Mouse (Mus musculus): ENCODE data around the gene P2rx7. TPM values are rescaled to one million over a fixed set of nuclear protein-coding genes. Genes with fewer than 3 reads are reported as not detected.
A peak's percentile ranks its signal among the peaks of the same experiment; 100 is the strongest.

Gene P2rx7
- polyA plus RNA-seq, 2 experiments from 2014 or later, result 64.6 to 103 TPM

DNA sequence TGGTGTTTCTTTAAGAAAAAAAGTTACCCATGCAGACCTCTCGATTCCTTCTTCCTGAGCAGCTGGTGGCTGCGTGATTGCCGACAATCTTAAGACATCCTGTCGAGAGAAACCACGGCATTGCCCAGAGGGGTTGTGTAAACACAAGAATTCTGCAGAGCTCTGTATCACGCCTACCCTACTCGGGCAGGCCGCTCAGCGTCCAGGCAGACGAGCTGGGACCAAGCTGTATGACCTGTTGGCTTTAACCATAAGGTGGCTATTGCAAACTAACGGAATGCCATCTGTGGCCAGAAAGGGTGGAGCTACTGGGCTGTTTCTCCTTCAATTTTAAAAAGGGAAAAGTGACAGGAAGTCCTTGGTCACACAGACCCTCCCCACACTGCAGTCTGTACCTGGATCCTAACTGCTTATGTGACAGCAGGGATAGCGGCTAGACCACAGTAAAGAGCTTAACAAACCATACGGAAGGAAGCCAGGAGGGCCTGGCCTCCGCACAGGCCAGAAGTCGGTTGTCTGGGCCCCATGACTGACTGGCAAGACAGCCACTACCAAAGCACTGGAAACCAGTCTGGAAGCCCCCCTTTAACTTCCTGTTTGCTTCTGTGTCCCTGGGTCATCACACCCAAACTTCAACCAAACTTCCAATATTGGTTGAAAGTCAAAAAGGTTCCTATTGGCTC is 88.4 kb downstream of the P2rx7 start:
- ATAC-seq, result peak; percentile 65

DNA sequence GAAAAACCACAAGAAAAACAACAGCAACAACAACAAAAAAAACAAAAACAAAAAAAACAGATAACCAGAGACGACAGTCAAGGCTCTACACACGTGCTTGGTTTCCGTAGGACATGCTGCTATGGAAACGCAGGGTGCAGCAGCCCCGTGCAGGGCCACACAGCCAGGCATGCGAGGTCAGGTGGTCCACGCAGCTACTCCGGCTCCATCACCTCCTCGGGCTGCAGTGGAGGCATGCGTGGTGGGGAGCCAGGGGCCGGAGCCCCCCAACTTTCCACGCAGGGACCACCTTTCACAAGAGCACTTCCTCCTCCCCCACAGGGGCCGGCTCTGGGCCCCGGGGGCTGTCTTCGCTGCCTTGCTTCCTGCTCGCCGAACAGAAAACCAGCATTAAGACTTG is 90.2 kb downstream of the P2rx7 start:
- ATAC-seq, result peak; percentile 56

DNA sequence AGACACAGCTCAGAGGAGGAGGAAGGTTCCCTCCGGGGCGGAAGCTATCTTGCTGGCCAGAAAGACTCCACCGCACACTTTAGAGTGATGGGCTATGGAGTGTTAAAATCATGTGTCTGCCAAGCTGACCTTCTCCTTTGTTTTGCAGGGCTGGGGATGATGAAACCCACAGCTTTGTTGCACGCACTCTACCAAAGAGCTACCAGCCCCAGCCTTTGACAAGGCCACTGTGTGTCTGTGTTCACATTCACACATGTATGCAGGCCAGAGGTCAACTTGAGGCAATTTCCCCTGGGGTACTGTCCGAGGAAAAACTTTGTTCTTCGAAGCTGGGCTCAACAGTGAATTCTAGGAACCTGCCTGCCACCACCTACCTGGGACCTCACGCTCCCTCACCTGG is 92.1 kb downstream of the P2rx7 start:
- no peak for ATAC-seq

DNA sequence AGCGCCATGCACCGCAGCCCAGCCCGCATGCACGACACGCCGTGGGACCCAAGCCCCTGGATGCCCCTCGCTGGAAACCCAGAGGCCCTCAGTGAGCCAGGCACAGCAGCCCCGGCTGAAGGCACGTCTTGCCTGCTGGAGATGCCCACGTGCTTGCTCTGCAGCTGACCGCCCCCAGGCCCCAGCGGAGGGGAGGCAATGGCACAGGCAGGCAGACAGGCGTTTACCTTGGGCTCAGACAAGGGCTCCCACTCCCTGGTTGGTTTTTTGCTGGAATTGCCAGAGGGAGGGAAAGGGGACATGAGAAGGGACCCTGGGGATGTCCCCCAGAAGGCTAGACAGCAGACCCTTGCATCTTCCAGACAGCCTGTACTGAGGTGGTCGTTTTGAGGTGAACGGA is 93.0 kb downstream of the P2rx7 start:
- ATAC-seq, result no peak

Other genes with a start within 250 kb of the P2rx7 start
- 10 to 100 TPM; 17.7 to 22.8 TPM for gene Anapc7, start 222.2 kb upstream of the P2rx7 start, polyA plus RNA-seq (2017; shearing (Covaris generic))
- gene Atp2a2, start 141.7 kb upstream of the P2rx7 start, polyA plus RNA-seq (2017; shearing (Covaris generic)), result 10 to 100 TPM in 1 of 2 experiments, 1 to 10 TPM in 1; 10.0 to 14.8 TPM
- gene Ift81, start 29.4 kb upstream of the P2rx7 start, polyA plus RNA-seq (2017; shearing (Covaris generic)), result 1 to 10 TPM; 6.6 to 7.8 TPM
- gene P2rx4, start 63.6 kb downstream of the P2rx7 start, polyA plus RNA-seq (2017; shearing (Covaris generic)), result 10 to 100 TPM; 41.2 to 68.7 TPM
- 1 to 10 TPM; 2.8 to 2.9 TPM for gene Camkk2, start 135.5 kb downstream of the P2rx7 start, polyA plus RNA-seq (2017; shearing (Covaris generic))
- gene Anapc5, start 177.4 kb downstream of the P2rx7 start, polyA plus RNA-seq (2017; shearing (Covaris generic)), result 100 to 1,000 TPM; 107 to 151 TPM
- gene Rnf34, start 206.1 kb downstream of the P2rx7 start, polyA plus RNA-seq (2017; shearing (Covaris generic)), result 10 to 100 TPM; 25.9 to 37.5 TPM